Mouse (Mus musculus): ENCODE results near the gene Epha2. TPM values are rescaled to one million over a fixed set of nuclear protein-coding genes. Genes with fewer than 3 reads are reported as not detected.

Gene Epha2
- total RNA-seq, 1 experiment: 256 TPM

DNA sequence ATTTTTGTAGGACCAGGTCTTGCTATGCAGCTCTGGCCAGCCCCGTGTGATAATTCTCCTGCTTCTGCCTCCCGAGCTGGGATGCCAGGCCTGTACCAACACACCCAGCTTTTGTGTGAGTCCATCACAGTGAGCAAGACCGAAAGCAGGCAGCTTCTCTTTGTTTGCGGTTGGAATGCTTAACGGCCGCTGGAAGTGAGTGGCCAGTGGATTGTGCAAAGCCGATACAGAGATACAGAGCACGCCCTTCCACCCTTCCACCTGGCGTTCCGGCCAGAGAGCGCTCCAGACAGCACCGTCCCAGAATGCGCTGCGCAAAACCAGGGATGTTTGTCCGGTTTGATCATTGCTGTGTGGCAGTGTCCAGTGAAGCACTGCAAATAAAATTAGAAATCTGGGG is 21.7 kb upstream of the Epha2 start:
- TF ChIP-seq CHD2 (IDR thresholded peaks at IDR 0.05; ENCODE audit: low read depth, low read length): no peak
- TF ChIP-seq HCFC1 (IDR thresholded peaks at IDR 0.05; ENCODE audit: borderline replicate concordance, insufficient read depth, low read length): no peak
- no peak for TF ChIP-seq ZNF384 (IDR thresholded peaks at IDR 0.05; ENCODE audit: low read depth, low read length)
- TF ChIP-seq ZC3H11A (IDR thresholded peaks at IDR 0.05; ENCODE audit: borderline replicate concordance, low read depth, low read length): no peak
- no peak for TF ChIP-seq MAFK (IDR thresholded peaks at IDR 0.05; ENCODE audit: insufficient read depth, low read depth, low read length)
- H3K27ac ChIP-seq (ENCODE audit: insufficient read depth, low read depth, low read length, poor library complexity, severe bottlenecking): peak overlapping the region; percentile 82
- in situ Hi-C loops (cut with MboI; ENCODE audit: low sequenced_read_pairs in 2 of 2, unreplicated experiment in 2 of 2): loop anchor here in 1 of 2 experiments (5.0 kb wide), 1 partner anchor 83 kb away; no protein-coding TSS in a partner anchor
- H3K9me3 ChIP-seq (ENCODE audit: control insufficient read depth, insufficient read depth, low read depth, low read length): no peaks in the 10 kb centered on the region
- peak overlapping the region; percentile 67 for H3K9ac ChIP-seq (ENCODE audit: insufficient read depth, low read depth, low read length, poor library complexity, severe bottlenecking)
- peaks cover 10 to 56% of the 10 kb centered on the region in 2 experiments for H3K4me1 ChIP-seq (ENCODE audit: control insufficient read depth in 2 of 2, insufficient read depth in 2 of 2, low read length in 2 of 2, poor library complexity in 1 of 2)
- H3K36me3 ChIP-seq (ENCODE audit: control insufficient read depth, insufficient read depth, low read length, poor library complexity, severe bottlenecking): no peaks in the 10 kb centered on the region
- DNase-seq (ENCODE audit: low read depth, low spot score): no peak
- H3K4me3 ChIP-seq (ENCODE audit: insufficient read depth in 1 of 2, low read depth in 1 of 2, low read length in 2 of 2, poor library complexity in 1 of 2, severe bottlenecking in 1 of 2): peak overlapping the region; percentile 26 to 51; a peak in 3 of 4 replicates

DNA sequence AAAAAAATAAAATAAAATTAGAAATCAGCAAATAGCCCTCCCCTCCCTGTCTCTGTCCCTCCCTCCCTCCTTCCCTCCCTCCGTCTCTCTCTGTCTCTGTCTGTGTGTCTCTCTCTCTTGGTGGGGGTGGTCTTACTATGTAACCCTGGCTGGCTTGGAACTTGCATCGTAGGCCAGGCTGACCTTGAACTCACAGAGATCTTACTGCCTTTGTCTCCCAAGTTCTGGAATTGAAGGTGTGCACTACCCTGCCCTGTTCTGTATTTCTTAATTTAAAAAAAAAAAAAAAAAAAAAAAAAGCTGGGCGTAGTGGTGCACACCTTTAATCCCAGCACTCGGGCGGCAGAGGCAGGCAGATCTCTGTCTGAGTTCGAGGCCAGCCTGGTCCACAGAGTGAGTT is 21.3 kb upstream of the Epha2 start:
- no peaks in the 10 kb centered on the region for H3K9me3 ChIP-seq (ENCODE audit: control insufficient read depth, insufficient read depth, low read depth, low read length)
- in situ Hi-C loops (cut with MboI; ENCODE audit: low sequenced_read_pairs in 2 of 2, unreplicated experiment in 2 of 2): loop anchor here in 1 of 2 experiments (5.0 to 10.0 kb wide), 2 partner anchors 83 to 285 kb away; no protein-coding TSS in a partner anchor
- no peak for DNase-seq (ENCODE audit: low read depth, low spot score)
- no peak overlapping the region for H3K4me3 ChIP-seq (ENCODE audit: insufficient read depth in 1 of 2, low read depth in 1 of 2, low read length in 2 of 2, poor library complexity in 1 of 2, severe bottlenecking in 1 of 2)
- H3K27ac ChIP-seq (ENCODE audit: insufficient read depth, low read depth, low read length, poor library complexity, severe bottlenecking): peak overlapping the region; percentile 82
- TF ChIP-seq ZC3H11A (IDR thresholded peaks at IDR 0.05; ENCODE audit: borderline replicate concordance, low read depth, low read length) (no peak), ZNF384 (IDR thresholded peaks at IDR 0.05; ENCODE audit: low read depth, low read length) (peak; percentile 84), MAFK (IDR thresholded peaks at IDR 0.05; ENCODE audit: insufficient read depth, low read depth, low read length) (no peak), HCFC1 (IDR thresholded peaks at IDR 0.05; ENCODE audit: borderline replicate concordance, insufficient read depth, low read length) (no peak)
- no peak overlapping the region for H3K9ac ChIP-seq (ENCODE audit: insufficient read depth, low read depth, low read length, poor library complexity, severe bottlenecking)
- peaks cover 9 to 51% of the 10 kb centered on the region in 2 experiments for H3K4me1 ChIP-seq (ENCODE audit: control insufficient read depth in 2 of 2, insufficient read depth in 2 of 2, low read length in 2 of 2, poor library complexity in 1 of 2)
- no peaks in the 10 kb centered on the region for H3K36me3 ChIP-seq (ENCODE audit: control insufficient read depth, insufficient read depth, low read length, poor library complexity, severe bottlenecking)

DNA sequence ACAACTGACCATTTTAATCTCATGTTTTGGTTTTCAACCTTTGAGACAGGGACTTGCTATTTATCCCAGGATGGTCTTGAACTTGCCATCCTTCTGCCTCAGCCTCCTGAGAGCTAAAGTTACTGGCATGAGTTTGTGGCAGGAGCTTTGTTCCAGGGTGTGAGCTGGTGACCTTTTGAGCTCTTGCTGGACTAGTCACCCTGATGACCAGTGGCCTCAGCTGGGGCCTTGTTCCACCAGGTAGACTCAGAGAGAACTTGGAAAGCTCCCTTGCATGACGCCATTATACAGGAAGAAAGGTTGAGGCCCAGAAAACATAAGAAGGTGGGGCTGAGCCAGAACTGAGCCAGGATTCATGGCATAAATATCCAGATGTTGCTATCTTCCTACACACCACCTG is 20.6 kb upstream of the Epha2 start:
- H3K27ac ChIP-seq (ENCODE audit: insufficient read depth, low read depth, low read length, poor library complexity, severe bottlenecking): peak overlapping the region; percentile 59
- no peak for TF ChIP-seq CHD2 (IDR thresholded peaks at IDR 0.05; ENCODE audit: low read depth, low read length)
- no peak for TF ChIP-seq HCFC1 (IDR thresholded peaks at IDR 0.05; ENCODE audit: borderline replicate concordance, insufficient read depth, low read length)
- TF ChIP-seq ZNF384 (IDR thresholded peaks at IDR 0.05; ENCODE audit: low read depth, low read length): no peak
- TF ChIP-seq ZC3H11A (IDR thresholded peaks at IDR 0.05; ENCODE audit: borderline replicate concordance, low read depth, low read length): no peak
- TF ChIP-seq MAFK (IDR thresholded peaks at IDR 0.05; ENCODE audit: insufficient read depth, low read depth, low read length): no peak
- H3K9me3 ChIP-seq (ENCODE audit: control insufficient read depth, insufficient read depth, low read depth, low read length): no peaks in the 10 kb centered on the region
- H3K9ac ChIP-seq (ENCODE audit: insufficient read depth, low read depth, low read length, poor library complexity, severe bottlenecking): no peak overlapping the region
- H3K4me1 ChIP-seq (ENCODE audit: control insufficient read depth in 2 of 2, insufficient read depth in 2 of 2, low read length in 2 of 2, poor library complexity in 1 of 2): peaks cover 10 to 45% of the 10 kb centered on the region in 2 experiments; a peak in 3 of 4 replicates
- DNase-seq (ENCODE audit: low read depth, low spot score): no peak
- in situ Hi-C loops (cut with MboI; ENCODE audit: low sequenced_read_pairs in 2 of 2, unreplicated experiment in 2 of 2): loop anchor here in 1 of 2 experiments (10.0 kb wide), 1 partner anchor 284 kb away; no protein-coding TSS in a partner anchor
- H3K36me3 ChIP-seq (ENCODE audit: control insufficient read depth, insufficient read depth, low read length, poor library complexity, severe bottlenecking): no peaks in the 10 kb centered on the region
- H3K4me3 ChIP-seq (ENCODE audit: insufficient read depth in 1 of 2, low read depth in 1 of 2, low read length in 2 of 2, poor library complexity in 1 of 2, severe bottlenecking in 1 of 2): no peak overlapping the region

DNA sequence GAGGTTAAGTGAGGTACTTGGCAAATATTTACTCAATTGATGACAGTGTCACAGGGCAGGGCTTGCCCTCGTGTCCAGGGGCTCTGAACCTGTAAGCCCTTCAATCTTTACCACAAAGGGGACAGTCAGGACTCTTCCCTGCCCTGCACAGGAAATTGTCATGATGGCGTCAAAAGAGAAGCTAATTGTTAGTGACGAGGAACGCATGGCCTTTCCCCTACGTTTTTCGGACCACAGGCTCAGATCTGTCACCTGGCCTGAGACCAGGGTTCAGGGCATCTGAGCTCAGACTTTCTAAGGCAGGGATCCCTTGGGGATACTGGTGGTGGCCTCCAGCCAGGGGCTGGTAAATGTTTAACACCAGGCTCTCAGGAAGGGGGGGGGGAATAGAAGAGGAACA is 19.9 kb upstream of the Epha2 start:
- Histone ChIP-seq H3K9me3 (ENCODE audit: control insufficient read depth, insufficient read depth, low read depth, low read length) (no peaks in the 10 kb centered on the region), H3K36me3 (ENCODE audit: control insufficient read depth, insufficient read depth, low read length, poor library complexity, severe bottlenecking) (no peaks in the 10 kb centered on the region), H3K9ac (ENCODE audit: insufficient read depth, low read depth, low read length, poor library complexity, severe bottlenecking) (no peak overlapping the region; the same call in 1 of the 2 replicates), H3K4me3 (ENCODE audit: insufficient read depth in 1 of 2, low read depth in 1 of 2, low read length in 2 of 2, poor library complexity in 1 of 2, severe bottlenecking in 1 of 2) (no peak overlapping the region), H3K27ac (ENCODE audit: insufficient read depth, low read depth, low read length, poor library complexity, severe bottlenecking) (peak overlapping the region; percentile 100), H3K4me1 (ENCODE audit: control insufficient read depth in 2 of 2, insufficient read depth in 2 of 2, low read length in 2 of 2, poor library complexity in 1 of 2) (peaks cover 12 to 40% of the 10 kb centered on the region in 2 experiments; a peak in 3 of 4 replicates)
- in situ Hi-C loops (cut with MboI; ENCODE audit: low sequenced_read_pairs in 2 of 2, unreplicated experiment in 2 of 2): loop anchor here in 1 of 2 experiments (10.0 kb wide), 1 partner anchor 284 kb away; no protein-coding TSS in a partner anchor
- TF ChIP-seq MAFK (IDR thresholded peaks at IDR 0.05; ENCODE audit: insufficient read depth, low read depth, low read length) (no peak), ZNF384 (IDR thresholded peaks at IDR 0.05; ENCODE audit: low read depth, low read length) (no peak)
- DNase-seq (ENCODE audit: low read depth, low spot score): no peak
